ENCODE assay signal across 28 mouse cellular contexts in the genomic region with DNA sequence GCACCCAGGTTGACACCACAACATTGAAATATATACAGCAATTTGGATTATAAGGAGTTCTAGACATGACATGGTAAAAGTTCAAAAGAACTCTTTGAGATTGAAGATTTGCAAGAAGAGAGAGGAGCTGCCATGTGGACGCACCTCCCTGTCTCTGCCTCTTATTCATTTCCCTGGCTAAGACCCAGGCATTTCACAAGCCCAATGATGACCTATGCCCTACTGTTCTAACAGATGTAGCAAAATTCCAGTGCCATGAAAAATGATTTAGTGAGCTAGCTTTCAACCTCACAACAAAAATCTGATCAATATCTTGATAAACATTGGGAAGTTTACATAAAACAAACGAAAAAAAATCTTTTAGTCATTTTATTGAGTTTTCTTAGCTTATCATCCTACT.
DNase-seq lines count a peak whose midpoint lies in the region; ATAC-seq and TF ChIP-seq lines count a peak whose summit lies in the region.
"Had no signal": no experiment of that assay in that cellular context is flagged by ENCODE, and none has a peak within 500 bp of the region (broad histone marks: within the 10 kb centered on the region; RNA-seq: fewer than 3 reads in every experiment).

No protein-coding gene starts in this region.

- no peak overlapping the region for H3K9ac ChIP-seq in liver, adult 2 months (ENCODE audit: low read depth, low read length)
- no peak overlapping the region for H3K9ac ChIP-seq in liver, postnatal 0 days (replicated peaks)
- H3K9ac ChIP-seq in midbrain, embryonic 15.5 days = no peak overlapping the region
- H3K9ac ChIP-seq: embryonic facial prominence, embryonic 13.5 days; heart, embryonic 15.5 days; intestine, embryonic 15.5 days; kidney, embryonic 15.5 days; limb, embryonic 12.5 days had no signal

- H3K4me1 ChIP-seq in liver, adult 2 months (ENCODE audit: control insufficient read depth, insufficient read depth, low read length) = peaks cover 5% of the 10 kb centered on the region; the same call in 1 of the 2 replicates
- no peaks in the 10 kb centered on the region for H3K4me1 ChIP-seq in liver, postnatal 0 days (ENCODE audit: insufficient read depth)
- no peaks in the 10 kb centered on the region for H3K4me1 ChIP-seq in midbrain, embryonic 15.5 days
- H3K4me1 ChIP-seq: forebrain, embryonic 10.5 days; heart, embryonic 15.5 days; intestine, embryonic 15.5 days; kidney, embryonic 15.5 days; midbrain, embryonic 10.5 days had no signal

- TF ChIP-seq EP300 in liver, postnatal 0 days (IDR thresholded peaks at IDR 0.05; ENCODE audit: low read depth) = no peak

- no peak for ATAC-seq in liver, postnatal 0 days
- no peak for ATAC-seq in midbrain, embryonic 15.5 days (replicated peaks)
- ATAC-seq: CD4-positive, CD25-positive, alpha-beta regulatory T cell, adult 4 months; forebrain, embryonic 16.5 days; hindbrain, postnatal 0 days; intestine, embryonic 15.5 days; midbrain, embryonic 16.5 days had no signal

- H3K27me3 ChIP-seq in liver, adult 2 months (ENCODE audit: control insufficient read depth, insufficient read depth, low read length) = no peaks in the 10 kb centered on the region
- no peaks in the 10 kb centered on the region for H3K27me3 ChIP-seq in liver, postnatal 0 days (ENCODE audit: insufficient read depth, low read length)
- H3K27me3 ChIP-seq in midbrain, embryonic 15.5 days (replicated peaks) = no peaks in the 10 kb centered on the region
- H3K27me3 ChIP-seq: embryonic facial prominence, embryonic 13.5 days; heart, embryonic 15.5 days; intestine, embryonic 15.5 days; kidney, embryonic 15.5 days; limb, embryonic 12.5 days had no signal

- no peaks in the 10 kb centered on the region for H3K36me3 ChIP-seq in liver, adult 2 months (ENCODE audit: control insufficient read depth, insufficient read depth, low read length)
- no peaks in the 10 kb centered on the region for H3K36me3 ChIP-seq in liver, postnatal 0 days (replicated peaks; ENCODE audit: insufficient read depth, low read length)
- H3K36me3 ChIP-seq in midbrain, embryonic 15.5 days (replicated peaks) = no peaks in the 10 kb centered on the region
- H3K36me3 ChIP-seq: embryonic facial prominence, embryonic 13.5 days; forebrain, embryonic 10.5 days; heart, embryonic 15.5 days; intestine, embryonic 15.5 days; kidney, embryonic 15.5 days; limb, embryonic 12.5 days; midbrain, embryonic 10.5 days had no signal

- WGBS in liver, adult 2 months = 17% methylated on average over 2 of the region's 2 CpGs
- 61% methylated on average over 2 of the region's 2 CpGs for WGBS in liver, postnatal 0 days (ENCODE audit: insufficient replicate concordance)
- WGBS in midbrain, embryonic 15.5 days = 83% methylated on average over 2 of the region's 2 CpGs

- no peak for TF ChIP-seq CTCF in gastrocnemius, adult 2 months (IDR thresholded peaks at IDR 0.05)
- TF ChIP-seq CTCF in liver, adult 2 months (IDR thresholded peaks at IDR 0.05; ENCODE audit: low read depth, low read length) = no peak
- no peak for TF ChIP-seq CTCF in liver, postnatal 0 days (IDR thresholded peaks at IDR 0.05; ENCODE audit: low read depth)

- intact Hi-C loops in gastrocnemius, adult 2 months (cut with DNase I) = no loop called here

- TF ChIP-seq POLR2A in liver, adult 2 months (IDR thresholded peaks at IDR 0.05; ENCODE audit: extremely low read depth, insufficient read depth, low read length) = no peak

- H3K79me2 ChIP-seq in liver, adult 2 months (ENCODE audit: control insufficient read depth, insufficient read depth, low read length) = no peaks in the 10 kb centered on the region

- H3K4me3 ChIP-seq in gastrocnemius, adult 2 months = no peak overlapping the region
- no peak overlapping the region for H3K4me3 ChIP-seq in liver, adult 2 months (ENCODE audit: insufficient read depth, low read depth, low read length)
- no peak overlapping the region for H3K4me3 ChIP-seq in liver, postnatal 0 days (ENCODE audit: low read depth, low read length)
- no peak overlapping the region for H3K4me3 ChIP-seq in midbrain, embryonic 15.5 days
- H3K4me3 ChIP-seq: embryonic facial prominence, embryonic 13.5 days; forebrain, embryonic 10.5 days; heart, embryonic 15.5 days; intestine, embryonic 15.5 days; kidney, embryonic 15.5 days; left cerebral cortex, adult 2 months; limb, embryonic 12.5 days; midbrain, embryonic 10.5 days had no signal

- no peaks in the 10 kb centered on the region for H3K9me3 ChIP-seq in liver, postnatal 0 days (ENCODE audit: low read length)
- no peaks in the 10 kb centered on the region for H3K9me3 ChIP-seq in midbrain, embryonic 15.5 days
- H3K9me3 ChIP-seq: embryonic facial prominence, embryonic 13.5 days; forebrain, embryonic 10.5 days; heart, embryonic 15.5 days; intestine, embryonic 15.5 days; kidney, embryonic 15.5 days; limb, embryonic 12.5 days; midbrain, embryonic 10.5 days had no signal

- peak; percentile 21 for DNase-seq in gastrocnemius, adult 18-20 months (ENCODE audit: low spot score)
- no peak for DNase-seq in gastrocnemius, adult 2 months
- peak; percentile 97 for DNase-seq in liver, adult 2 months (ENCODE audit: extremely low read depth, low read depth, low spot score)
- DNase-seq in liver, postnatal 0 days = no peak
- DNase-seq in adipocyte (ENCODE audit: low spot score) = peak; percentile 31
- DNase-seq in adrenal gland, postnatal 14 days = peak; percentile 17
- no peak for DNase-seq in ovary, postnatal 14 days (ENCODE audit: low spot score)
- DNase-seq: cerebellum, adult 11-12 months; cerebellum, postnatal 10 days; gastrocnemius, postnatal 10 days; right cerebral cortex, adult 18-20 months; right cerebral cortex, postnatal 4 days; thymus, adult 2 months; thymus, postnatal 36 days had no signal

- no peak overlapping the region for H3K27ac ChIP-seq in gastrocnemius, adult 2 months
- H3K27ac ChIP-seq in liver, adult 2 months (replicated peaks; ENCODE audit: insufficient read depth, low read depth, low read length) = no peak overlapping the region
- H3K27ac ChIP-seq in liver, postnatal 0 days (ENCODE audit: low read depth) = no peak overlapping the region
- H3K27ac ChIP-seq in midbrain, embryonic 15.5 days = no peak overlapping the region
- H3K27ac ChIP-seq: embryonic facial prominence, embryonic 13.5 days; forebrain, embryonic 10.5 days; heart, embryonic 15.5 days; hindbrain, postnatal 0 days; intestine, embryonic 15.5 days; kidney, embryonic 15.5 days; left cerebral cortex, adult 2 months; limb, embryonic 12.5 days; midbrain, embryonic 10.5 days had no signal

- no peak overlapping the region for H3K4me2 ChIP-seq in liver, postnatal 0 days (ENCODE audit: low read depth, low read length)
- no peak overlapping the region for H3K4me2 ChIP-seq in midbrain, embryonic 15.5 days
- H3K4me2 ChIP-seq: embryonic facial prominence, embryonic 13.5 days; heart, embryonic 15.5 days; intestine, embryonic 15.5 days; kidney, embryonic 15.5 days; limb, embryonic 12.5 days; liver, embryonic 11.5 days had no signal

Comparison
In these comparisons a context has a peak if more than half of its experiments do, and no peak if none do; other contexts are left out.
1. DNase-seq: peak in gastrocnemius, adult 18-20 months (single experiment), liver, adult 2 months (single experiment), adipocyte (single experiment) and adrenal gland, postnatal 14 days (single experiment); none in gastrocnemius, adult 2 months (single experiment), liver, postnatal 0 days (single experiment) and ovary, postnatal 14 days (single experiment).